Mouse (Mus musculus) myocyte (in vitro differentiated cells): ENCODE measurements around the gene Fam78a. TPM values are rescaled to one million over a fixed set of nuclear protein-coding genes. Genes with fewer than 3 reads are reported as not detected.

Experiments used
- H3K27me3 ChIP-seq: one replicate; pipeline ENCODE4 v1.6.1; 2011; ENCODE audit not compliant: control insufficient read depth, insufficient read depth, insufficient read length
- H3K36me3 ChIP-seq: one replicate; pipeline ENCODE4 v1.6.1; 2011; ENCODE audit not compliant: control insufficient read depth, insufficient read depth
- H3K4me2 ChIP-seq: one replicate; pipeline ENCODE4 v1.6.1; 2011; ENCODE audit warnings: low read depth, control low read depth
- H3K4me3 ChIP-seq: one replicate; pipeline ENCODE4 v1.5.1; 2011; ENCODE audit warnings: mild to moderate bottlenecking, control low read depth, moderate library complexity
- H3K79me2 ChIP-seq: one replicate; pipeline ENCODE4 v1.6.1; 2011; ENCODE audit not compliant: control insufficient read depth, insufficient read depth
- H3ac ChIP-seq: one replicate; pipeline ENCODE4 v1.6.1; 2011; ENCODE audit not compliant: control insufficient read depth, insufficient read length
- CEBPB ChIP-seq: IDR thresholded peaks from 2 replicates; pipeline ENCODE4 v1.6.1; 2011; ENCODE audit warnings: mild to moderate bottlenecking, moderate library complexity; ENCODE audit not compliant: poor library complexity, insufficient read depth, severe bottlenecking
- E2F4 ChIP-seq: IDR thresholded peaks from one replicate; pipeline ENCODE4 v1.6.1; 2011; ENCODE audit warnings: mild to moderate bottlenecking, control low read depth, moderate library complexity; ENCODE audit not compliant: insufficient read depth
- MAX ChIP-seq: IDR thresholded peaks from one replicate; pipeline ENCODE4 v1.6.1; 2011; ENCODE audit warnings: low read depth, mild to moderate bottlenecking, control low read depth
- MYOD1 ChIP-seq, 3 experiments: IDR thresholded peaks; one replicate each; pipeline ENCODE4 v1.6.1; 2011; ENCODE audit warnings: control low read depth in 2 of 3, low read depth in 2 of 3, mild to moderate bottlenecking in 2 of 3, moderate library complexity in 1 of 3; ENCODE audit not compliant: insufficient read length in 2 of 3, control insufficient read depth in 1 of 3
- MYOG ChIP-seq, 3 experiments: IDR thresholded peaks; one replicate each; pipeline ENCODE4 v1.6.1; 2011; ENCODE audit warnings: control low read depth in 2 of 3, low read depth in 2 of 3, mild to moderate bottlenecking in 2 of 3; ENCODE audit not compliant: insufficient read length in 2 of 3, control insufficient read depth in 1 of 3, insufficient read depth in 1 of 3
- POLR2A ChIP-seq: IDR thresholded peaks from one replicate; pipeline ENCODE4 v1.6.1; 2011; ENCODE audit warnings: low read depth, mild to moderate bottlenecking, control low read depth, moderate library complexity; ENCODE audit not compliant: insufficient read length
- POLR2AphosphoS2 ChIP-seq: IDR thresholded peaks from one replicate; pipeline ENCODE4 v1.6.1; 2011; ENCODE audit warnings: low read depth, control low read depth; ENCODE audit not compliant: insufficient read length
- REST ChIP-seq: IDR thresholded peaks from one replicate; pipeline ENCODE4 v1.6.1; 2011; ENCODE audit warnings: mild to moderate bottlenecking, control low read depth, moderate library complexity; ENCODE audit not compliant: insufficient read depth, insufficient read length
- SRF ChIP-seq: IDR thresholded peaks from one replicate; pipeline ENCODE4 v1.6.1; 2011; ENCODE audit warnings: low read depth; ENCODE audit not compliant: control insufficient read depth, insufficient read length
- TCF12 ChIP-seq: IDR thresholded peaks from one replicate; pipeline ENCODE4 v1.6.1; 2011; ENCODE audit warnings: mild to moderate bottlenecking, control low read depth; ENCODE audit not compliant: poor library complexity, insufficient read depth, severe bottlenecking
- TCF3 ChIP-seq: IDR thresholded peaks from one replicate; pipeline ENCODE4 v1.6.1; 2011; ENCODE audit warnings: low read depth, control low read depth; ENCODE audit not compliant: insufficient read length
- USF1 ChIP-seq: IDR thresholded peaks from one replicate; pipeline ENCODE4 v1.6.1; 2011; ENCODE audit warnings: low read depth, mild to moderate bottlenecking, control low read depth, moderate library complexity
- polyA plus RNA-seq: library from polyadenylated mRNA; unstranded; fragments of >200 nt; fragmentation: generic; extraction: Trizol; gene quantifications from one replicate; pipeline ENCODE4 v1.2.1, GENCODE M21; 2012; ENCODE audit warnings: missing spikeins

The Fam78a gene
- polyA plus RNA-seq, 1 experiment: 4.7 TPM

- no peaks in the 10 kb centered on the region for H3K36me3 ChIP-seq
- peak overlapping the region; percentile 72 for H3K4me2 ChIP-seq
- peak overlapping the region; percentile 3 for H3K4me3 ChIP-seq
- H3K27me3 ChIP-seq: peaks cover 38% of the 10 kb centered on the region
- no peaks in the 10 kb centered on the region for H3K79me2 ChIP-seq
- H3ac ChIP-seq: no peak overlapping the region
- TF ChIP-seq TCF12 (peak; percentile 88), MAX (no peak), MYOD1 (IDR thresholded peaks at IDR 0.05; ENCODE audit: control insufficient read depth in 1 of 3, insufficient read length in 2 of 3, low read depth in 2 of 3) (peak; percentile 84 to 99 (median 98)), TCF3 (peak; percentile 99), REST (no peak), MYOG (IDR thresholded peaks at IDR 0.05; ENCODE audit: control insufficient read depth in 1 of 3, insufficient read depth in 1 of 3, insufficient read length in 2 of 3, low read depth in 2 of 3) (peak; percentile 99 to 100 (median 100)), POLR2A (peak; percentile 37), E2F4 (no peak), USF1 (no peak), POLR2AphosphoS2 (peak; percentile 31), CEBPB (no peak), SRF (no peak)
These were observed 19.7 kb downstream of the Fam78a start for GRCm38 (mm10) chr2:32064913-32065312.

GRCm38 (mm10) chr2:32063451-32064151 is 21.1 kb downstream of the Fam78a start:
- Histone ChIP-seq H3K4me2 (peak overlapping the region; percentile 72), H3K27me3 (peaks cover 31% of the 10 kb centered on the region), H3K4me3 (peak overlapping the region; percentile 3), H3ac (no peak overlapping the region), H3K36me3 (no peaks in the 10 kb centered on the region), H3K79me2 (no peaks in the 10 kb centered on the region)
- TF ChIP-seq MAX (no peak), POLR2A (peak; percentile 27)

DNA sequence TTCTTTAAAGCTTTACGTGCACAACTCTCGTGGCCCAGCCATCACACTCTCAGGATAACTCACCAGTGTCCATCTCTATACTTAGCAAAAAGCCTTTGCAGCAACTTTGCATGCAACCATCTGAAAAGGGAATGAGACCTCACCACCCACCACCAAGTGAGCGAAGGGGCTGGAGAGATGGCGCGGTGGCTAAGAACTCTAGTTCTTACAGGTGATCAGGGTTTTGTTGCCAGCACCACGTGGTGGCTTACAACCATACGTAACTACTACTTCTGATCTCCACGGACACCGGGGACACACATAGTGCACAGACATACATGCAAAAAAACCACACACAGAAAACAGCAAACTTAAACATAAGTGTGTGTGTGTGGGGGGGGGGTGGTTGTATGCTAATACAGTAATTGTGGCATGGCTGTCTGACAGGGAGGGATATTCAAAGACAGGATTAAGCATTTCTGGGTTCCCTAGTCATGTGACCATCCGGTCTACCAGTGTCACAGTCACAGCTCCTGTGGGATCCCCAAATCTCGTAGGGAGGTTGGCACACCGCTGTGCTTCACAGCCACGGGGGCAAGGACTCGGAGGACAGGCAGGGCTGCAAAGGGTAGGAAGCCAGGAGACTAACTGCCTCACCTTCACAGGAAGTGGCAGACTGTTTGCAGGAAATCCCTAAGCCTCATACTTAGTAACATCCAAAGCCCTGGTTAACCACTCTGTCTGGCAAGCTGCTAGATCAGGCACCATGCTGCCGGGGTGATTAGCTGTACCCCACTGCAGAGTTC is 21.8 kb downstream of the Fam78a start:
- no peak overlapping the region for H3K4me3 ChIP-seq
- H3K36me3 ChIP-seq: no peaks in the 10 kb centered on the region
- no peaks in the 10 kb centered on the region for H3K79me2 ChIP-seq
- TF ChIP-seq POLR2AphosphoS2: no peak
- TF ChIP-seq POLR2A: no peak
- TF ChIP-seq MYOD1 (IDR thresholded peaks at IDR 0.05; ENCODE audit: control insufficient read depth in 1 of 3, insufficient read length in 2 of 3, low read depth in 2 of 3): no peak
- no peak for TF ChIP-seq REST
- TF ChIP-seq E2F4: no peak
- TF ChIP-seq USF1: no peak
- TF ChIP-seq CEBPB: no peak
- peaks cover 30% of the 10 kb centered on the region for H3K27me3 ChIP-seq
- H3K4me2 ChIP-seq: peak overlapping the region; percentile 72
- no peak overlapping the region for H3ac ChIP-seq

DNA sequence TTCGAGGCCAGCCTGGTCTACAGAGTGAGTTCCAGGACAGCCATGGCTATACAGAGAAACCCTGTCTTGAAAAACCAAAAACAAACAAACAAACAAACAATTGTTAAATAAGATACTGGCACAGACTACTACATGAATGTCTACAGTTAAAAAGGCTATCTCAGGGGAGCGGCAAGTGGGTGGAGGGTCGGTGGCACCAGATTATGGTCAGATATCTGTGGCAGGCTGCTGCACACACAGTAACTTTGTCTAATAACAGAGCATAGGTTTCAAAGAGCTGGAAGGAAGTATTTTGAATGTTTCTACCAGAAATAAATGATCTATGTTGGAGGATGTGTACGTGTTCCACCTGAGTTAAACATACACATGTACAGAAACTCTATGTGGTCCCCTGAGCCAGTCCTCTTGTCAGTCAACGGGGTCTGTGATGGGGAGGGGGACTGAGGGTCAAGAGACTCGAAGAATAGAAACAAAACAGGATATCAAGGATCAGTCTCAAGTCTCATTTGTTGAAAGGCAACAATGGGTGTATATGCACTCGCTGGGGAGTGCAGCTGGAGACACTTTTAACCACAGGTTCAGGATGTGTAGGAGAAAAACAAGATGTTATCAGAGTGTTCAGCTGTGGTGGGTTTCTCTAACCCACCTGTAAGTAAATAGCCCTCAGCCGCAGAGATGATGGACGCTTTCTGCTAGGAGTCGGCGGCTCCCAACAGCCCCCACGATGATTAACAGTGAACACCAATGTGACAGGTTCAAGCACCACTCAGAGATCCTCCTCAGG is 22.7 kb downstream of the Fam78a start:
- H3K4me3 ChIP-seq: no peak overlapping the region
- no peak overlapping the region for H3ac ChIP-seq
- H3K36me3 ChIP-seq: no peaks in the 10 kb centered on the region
- H3K4me2 ChIP-seq: peak overlapping the region; percentile 72
- TF ChIP-seq E2F4 (no peak), USF1 (no peak), TCF3 (no peak), POLR2A (no peak), MYOG (IDR thresholded peaks at IDR 0.05; ENCODE audit: control insufficient read depth in 1 of 3, insufficient read depth in 1 of 3, insufficient read length in 2 of 3, low read depth in 2 of 3) (no peak), MAX (no peak), CEBPB (no peak), POLR2AphosphoS2 (no peak), MYOD1 (IDR thresholded peaks at IDR 0.05; ENCODE audit: control insufficient read depth in 1 of 3, insufficient read length in 2 of 3, low read depth in 2 of 3) (no peak), TCF12 (no peak), REST (no peak)
- peaks cover 21% of the 10 kb centered on the region for H3K27me3 ChIP-seq
- H3K79me2 ChIP-seq: no peaks in the 10 kb centered on the region
